Mouse (Mus musculus) liver, adult 2 months (tissue): ENCODE measurements around the gene Tmc5. TPM values are rescaled to one million over a fixed set of nuclear protein-coding genes. Genes with fewer than 3 reads are reported as not detected.

ENCODE experiments used
- DNase-seq: peaks from one replicate; pipeline ENCODE4 v3.0.0-alpha.2; 2011; ENCODE audit warnings: low read depth, low spot score; ENCODE audit errors: extremely low read depth
- H3K27ac ChIP-seq: fragments of 200-500 bp; replicated peaks from 2 replicates; pipeline ENCODE4 v1.5.1; 2012; ENCODE audit warnings: low read depth, mild to moderate bottlenecking, control low read depth, inconsistent platforms, low read length; ENCODE audit not compliant: insufficient read depth
- H3K27me3 ChIP-seq: fragments of 200-500 bp; 2 replicates; pipeline ENCODE4 v1.6.1; 2012; ENCODE audit warnings: mild to moderate bottlenecking, moderate library complexity, low read length, inconsistent platforms; ENCODE audit not compliant: control insufficient read depth, insufficient read depth
- H3K36me3 ChIP-seq: fragments of 200-500 bp; 2 replicates; pipeline ENCODE4 v1.6.1; 2012; ENCODE audit warnings: low read length, inconsistent platforms; ENCODE audit not compliant: control insufficient read depth, insufficient read depth
- H3K4me1 ChIP-seq: fragments of 200-500 bp; 2 replicates; pipeline ENCODE4 v1.6.1; 2011; ENCODE audit warnings: low read length; ENCODE audit not compliant: control insufficient read depth, insufficient read depth
- H3K4me3 ChIP-seq: fragments of 200-500 bp; 2 replicates; pipeline ENCODE4 v1.5.1; 2011; ENCODE audit warnings: low read depth, mild to moderate bottlenecking, control low read depth, low read length, moderate library complexity; ENCODE audit not compliant: insufficient read depth
- H3K79me2 ChIP-seq: fragments of 200-500 bp; 2 replicates; pipeline ENCODE4 v1.6.1; 2012; ENCODE audit warnings: inconsistent platforms, mild to moderate bottlenecking, low read length, moderate library complexity; ENCODE audit not compliant: control insufficient read depth, insufficient read depth
- H3K9ac ChIP-seq: fragments of 200-500 bp; 2 replicates; pipeline ENCODE4 v1.6.1; 2012; ENCODE audit warnings: low read depth, mild to moderate bottlenecking, control low read depth, inconsistent platforms, low read length
- CTCF ChIP-seq: fragments of 200-500 bp; IDR thresholded peaks from 2 replicates; pipeline ENCODE4 v1.5.1; 2011; ENCODE audit warnings: low read depth, low read length, control low read depth
- POLR2A ChIP-seq: fragments of 200-500 bp; IDR thresholded peaks from 2 replicates; pipeline ENCODE4 v1.6.1; 2011; ENCODE audit warnings: low read length, control low read depth; ENCODE audit not compliant: insufficient read depth; ENCODE audit errors: extremely low read depth
- WGBS: fragments of 180-500 bp; shearing (Covaris S2); methylation state at CpG from one replicate; pipeline ENCODE4 v1.1.7; 2018; 5-methylcytosine and 5-hydroxymethylcytosine counted together
- polyA plus RNA-seq: library from polyadenylated mRNA; depleted of rRNA; stranded (reverse); fragments of >200 nt; gene quantifications from 2 replicates; pipeline ENCODE4 v1.2.3, GENCODE M21; 2012; rRNA removed
- total RNA-seq: library from RNA; depleted of rRNA; stranded (reverse); fragments of >200 nt; gene quantifications from 2 replicates; pipeline ENCODE4 v1.2.3, GENCODE M21; 2014; rRNA removed

Tmc5 gene
- total RNA-seq = under 0.01 TPM in 1 of 2 replicates, not detected in the other
- 0.05 and 0.99 TPM in 2 replicates for polyA plus RNA-seq

- 25% methylated on average over 23 of the region's 23 CpGs for WGBS
- no peak within 1 kb of the TSS for H3K4me3 ChIP-seq
These were observed at the start of gene Tmc5 for GRCm38 (mm10) chr7:118597201-118597600. Gene Tmc5 (plus strand): TSS chr7:118597297.

GRCm38 (mm10) chr7:118547451-118547850 lies 49.6 kb upstream of the Tmc5 start:
- Histone ChIP-seq H3K79me2 (no peaks in the 10 kb centered on the region), H3K4me1 (peaks cover 2% of the 10 kb centered on the region; the same call in 1 of the 2 replicates), H3K27ac (no peak overlapping the region), H3K9ac (no peak overlapping the region), H3K36me3 (peaks cover 12% of the 10 kb centered on the region), H3K27me3 (no peaks in the 10 kb centered on the region), H3K4me3 (no peak overlapping the region)
- WGBS = 86% methylated on average over 10 of the region's 10 CpGs
- TF ChIP-seq POLR2A = no peak
- no peak for DNase-seq

More at GRCm38 (mm10) chr7:118597201-118597600, at the start of gene Tmc5:
- Histone ChIP-seq H3K79me2 (no peaks in the 10 kb centered on the region), H3K27ac (no peak within 1 kb of the TSS), H3K9ac (no peak within 1 kb of the TSS), H3K4me1 (0 out of 2 replicates have a peak, but pooled peaks cover 1% of the 10 kb centered on the region), H3K27me3 (peaks cover 4% of the 10 kb centered on the region; the same call in 1 of the 2 replicates), H3K36me3 (no peaks in the 10 kb centered on the region)
- no peak for DNase-seq
- TF ChIP-seq POLR2A = no peak
- TF ChIP-seq CTCF = no peak

- no peak overlapping the region for H3K4me3 ChIP-seq
- TF ChIP-seq CTCF (no peak), POLR2A (no peak)
- WGBS = 82% methylated on average over 4 of the region's 4 CpGs
- H3K27me3 ChIP-seq = no peaks in the 10 kb centered on the region
- H3K4me1 ChIP-seq = peaks cover 7% of the 10 kb centered on the region
- H3K27ac ChIP-seq = no peak overlapping the region
- H3K9ac ChIP-seq = no peak overlapping the region
- no peaks in the 10 kb centered on the region for H3K79me2 ChIP-seq
- H3K36me3 ChIP-seq = peaks cover 12% of the 10 kb centered on the region
- no peak for DNase-seq
These were observed 43.2 kb upstream of the Tmc5 start for GRCm38 (mm10) chr7:118553881-118554280.

GRCm38 (mm10) chr7:118554290-118554689 lies 42.8 kb upstream of the Tmc5 start:
- no peaks in the 10 kb centered on the region for H3K79me2 ChIP-seq
- H3K36me3 ChIP-seq = peaks cover 12% of the 10 kb centered on the region
- peaks cover 7% of the 10 kb centered on the region for H3K4me1 ChIP-seq
- WGBS = 79% methylated on average over 2 of the region's 2 CpGs
- H3K27ac ChIP-seq = no peak overlapping the region
- H3K27me3 ChIP-seq = no peaks in the 10 kb centered on the region
- no peak for DNase-seq
- no peak for TF ChIP-seq POLR2A
- H3K4me3 ChIP-seq = no peak overlapping the region
- H3K9ac ChIP-seq = no peak overlapping the region

- no peak for TF ChIP-seq POLR2A
- TF ChIP-seq CTCF = no peak
- no peak overlapping the region for H3K9ac ChIP-seq
- DNase-seq = no peak
- H3K27ac ChIP-seq = no peak overlapping the region
- H3K27me3 ChIP-seq = no peaks in the 10 kb centered on the region
- no peak overlapping the region for H3K4me3 ChIP-seq
- peaks cover 3% of the 10 kb centered on the region; the same call in 1 of the 2 replicates for H3K4me1 ChIP-seq
- H3K36me3 ChIP-seq = peaks cover 3% of the 10 kb centered on the region; the same call in 1 of the 2 replicates
- no peaks in the 10 kb centered on the region; the same call in 1 of the 2 replicates for H3K79me2 ChIP-seq
- WGBS = 92% methylated on average over 6 of the region's 6 CpGs
These were observed 28.0 kb upstream of the Tmc5 start for GRCm38 (mm10) chr7:118569121-118569543.

GRCm38 (mm10) chr7:118571350-118571749 lies 25.7 kb upstream of the Tmc5 start:
- no peaks in the 10 kb centered on the region; the same call in 1 of the 2 replicates for H3K79me2 ChIP-seq
- H3K4me1 ChIP-seq = peaks cover 3% of the 10 kb centered on the region; the same call in 1 of the 2 replicates
- no peaks in the 10 kb centered on the region for H3K36me3 ChIP-seq
- H3K4me3 ChIP-seq = no peak overlapping the region
- WGBS = 26% methylated on average over 5 of the region's 5 CpGs
- TF ChIP-seq POLR2A (no peak), CTCF (peak; percentile 69)
- 0 out of 2 replicates have a peak overlapping the region, but pooled peaks have one; percentile 5 for H3K27ac ChIP-seq
- H3K27me3 ChIP-seq = no peaks in the 10 kb centered on the region
- H3K9ac ChIP-seq = no peak overlapping the region
- DNase-seq = peak; percentile 69
